ENCODE assay signal across 18 mouse cellular contexts in the genomic region with DNA sequence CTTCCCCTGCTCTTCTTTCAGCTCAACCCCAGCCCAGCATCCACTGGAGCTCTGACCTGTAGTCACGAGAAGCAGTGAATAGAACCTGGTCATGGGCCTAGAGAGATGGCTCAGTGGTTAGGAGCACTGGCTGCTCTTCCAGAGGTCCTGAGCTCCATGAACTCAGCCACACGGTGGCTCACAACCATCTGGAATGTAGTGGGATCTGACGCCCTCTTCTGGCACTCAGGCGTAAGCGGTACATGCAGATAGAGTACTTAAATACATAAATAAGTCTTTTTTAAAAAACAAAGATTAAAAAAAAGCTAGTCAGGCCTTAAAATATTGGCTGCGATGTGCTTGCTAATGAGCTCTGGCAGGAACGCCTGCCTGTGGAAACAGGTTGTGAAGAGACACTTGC. TPM values are rescaled to one million over a fixed set of nuclear protein-coding genes. Genes with fewer than 3 reads are reported as not detected.
DNase-seq lines count a peak whose midpoint lies in the region; ATAC-seq and TF ChIP-seq lines count a peak whose summit lies in the region.
"Had no signal": no experiment of that assay in that cellular context is flagged by ENCODE, and none has a peak within 500 bp of the region (broad histone marks: within the 10 kb centered on the region; RNA-seq: fewer than 3 reads in every experiment).

No protein-coding gene starts in this region.

- H3K4me1 ChIP-seq in bone marrow macrophage, adult 2 months (ENCODE audit: control insufficient read depth, insufficient read depth, low read length): no peaks in the 10 kb centered on the region
- H3K4me1 ChIP-seq: embryonic facial prominence, embryonic 13.5 days; liver, embryonic 13.5 days had no signal

- H3K27ac ChIP-seq in bone marrow macrophage, adult 2 months (ENCODE audit: insufficient read depth, low read depth, low read length): no peak overlapping the region
- H3K27ac ChIP-seq: embryonic facial prominence, embryonic 13.5 days; hindbrain, embryonic 13.5 days; liver, embryonic 13.5 days had no signal

- H3K4me3 ChIP-seq in bone marrow macrophage, adult 2 months (ENCODE audit: insufficient read depth, low read length): no peak overlapping the region
- H3K4me3 ChIP-seq: embryonic facial prominence, embryonic 13.5 days; hindbrain, embryonic 13.5 days; liver, embryonic 13.5 days had no signal

- intact Hi-C loops in heart, postnatal 36 days (cut with DNase I): no loop called here

- TF ChIP-seq POLR2A in bone marrow macrophage, adult 2 months (IDR thresholded peaks at IDR 0.05; ENCODE audit: borderline replicate concordance, low read depth, low read length): no peak

- peak; percentile 17; the same call in 1 of the 2 replicates for TF ChIP-seq CTCF in bone marrow macrophage, adult 2 months (IDR thresholded peaks at IDR 0.05; ENCODE audit: low read depth, low read length)

- peak; percentile 20 for DNase-seq in CD4-positive, CD25-positive, alpha-beta regulatory T cell, adult 2 months (ENCODE audit: low read depth, low spot score)
- peak; percentile 35 for DNase-seq in layer of hippocampus, adult 9-11 months
- no peak for DNase-seq in layer of hippocampus, adult 18-20 months (ENCODE audit: low spot score in 2 of 2)
- DNase-seq in 416B (ENCODE audit: low read depth): peak; percentile 17
- no peak for DNase-seq in retina, embryonic 14.5 days (ENCODE audit: low spot score)
- no peak for DNase-seq in heart, postnatal 36 days
- DNase-seq: cerebellum, adult 18-20 months; gastrocnemius, postnatal 10 days; heart, adult 18-20 months; kidney, postnatal 25 days; liver, embryonic 13.5 days; right cerebral cortex, postnatal 4 days; thymus, postnatal 4 days had no signal

- ATAC-seq in CD4-positive, CD25-positive, alpha-beta regulatory T cell, adult 4 months: no peak
- ATAC-seq: intestine, embryonic 16.5 days had no signal

RNA-seq across cellular contexts. Expression of a gene that starts 12.6 kb away (rescaled TPM):
- polyA plus RNA-seq in CD4-positive, CD25-positive, alpha-beta regulatory T cell, adult 4 months (2017; shearing (Covaris generic)): 10 to 100 TPM; 30.1 to 49.1 TPM
- 10 to 100 TPM; 68.1 to 69.5 TPM for total RNA-seq in layer of hippocampus, adult 18-20 months (2021)
- 7.2 and 8.2 TPM in 2 replicates for polyA plus RNA-seq in bone marrow macrophage, adult 2 months (2012; ENCODE audit: insufficient read depth, insufficient read length, missing spikeins)
- total RNA-seq in heart, postnatal 36 days (2021): 10 to 100 TPM; 14.3 to 16.0 TPM

RNA-seq across cellular contexts. Expression of a gene that starts 25.1 kb away (rescaled TPM):
- 10 to 100 TPM; 34.4 to 85.4 TPM for polyA plus RNA-seq in CD4-positive, CD25-positive, alpha-beta regulatory T cell, adult 4 months (2017; shearing (Covaris generic))
- 100 to 1,000 TPM; 210 to 214 TPM for total RNA-seq in layer of hippocampus, adult 18-20 months (2021)
- 24.3 and 33.9 TPM in 2 replicates for polyA plus RNA-seq in bone marrow macrophage, adult 2 months (2012; ENCODE audit: insufficient read depth, insufficient read length, missing spikeins)
- total RNA-seq in heart, postnatal 36 days (2021): 100 to 1,000 TPM; 559 to 572 TPM

Comparison
In these comparisons a context has a peak if more than half of its experiments do, and no peak if none do; other contexts are left out.
1. DNase-seq: peak in CD4-positive, CD25-positive, alpha-beta regulatory T cell, adult 2 months (single experiment), layer of hippocampus, adult 9-11 months (single experiment) and 416B (single experiment); none in layer of hippocampus, adult 18-20 months (0 of 2), retina, embryonic 14.5 days (single experiment) and heart, postnatal 36 days (0 of 2).
2. RNA of a gene that starts 12.6 kb away (total RNA-seq): 68.1 to 69.5 TPM in layer of hippocampus, adult 18-20 months; 14.3 to 16.0 TPM in heart, postnatal 36 days; every median in the first group is over 4 times any median in the second.